Mouse (Mus musculus): ENCODE data around the gene Rassf8.

- TF ChIP-seq POLR2A (IDR thresholded peaks at IDR 0.05; ENCODE audit: low read depth, low read length) (no peak), CTCF (IDR thresholded peaks at IDR 0.05; ENCODE audit: extremely low read depth, insufficient read depth, insufficient read length, insufficient replicate concordance) (no peak)
These were observed 29.7 kb downstream of the Rassf8 start for GRCm38 (mm10) chr6:145776241-145776640.
